Mouse (Mus musculus): ENCODE data around the gene Thap3. TPM values are rescaled to one million over a fixed set of nuclear protein-coding genes. Genes with fewer than 3 reads are reported as not detected.

Gene Thap3
- polyA plus RNA-seq, 1 experiment from 2014 or later, result 42.7 TPM

GRCm38 (mm10) chr4:152024525-152024924 is 35.7 kb upstream of the Thap3 start:
- Histone ChIP-seq H3K4me2 (ENCODE audit: low read length) (no peak overlapping the region), H3K9me3 (ENCODE audit: control insufficient read depth, low read length) (no peaks in the 10 kb centered on the region), H3K9ac (replicated peaks; ENCODE audit: low read depth, low read length) (no peak overlapping the region), H3K4me3 (replicated peaks; ENCODE audit: low read length) (no peak overlapping the region), H3K36me3 (ENCODE audit: control insufficient read depth, insufficient read depth) (peaks cover 8% of the 10 kb centered on the region), H3K27ac (ENCODE audit: low read length) (no peak overlapping the region), H3K27me3 (replicated peaks; ENCODE audit: control insufficient read depth, insufficient read depth, low read length) (no peaks in the 10 kb centered on the region), H3K4me1 (replicated peaks; ENCODE audit: control insufficient read depth, insufficient read depth, low read length) (peaks cover 39% of the 10 kb centered on the region)
- WGBS, result 92% methylated on average over 11 of the region's 11 CpGs
- no peak for ATAC-seq

DNA sequence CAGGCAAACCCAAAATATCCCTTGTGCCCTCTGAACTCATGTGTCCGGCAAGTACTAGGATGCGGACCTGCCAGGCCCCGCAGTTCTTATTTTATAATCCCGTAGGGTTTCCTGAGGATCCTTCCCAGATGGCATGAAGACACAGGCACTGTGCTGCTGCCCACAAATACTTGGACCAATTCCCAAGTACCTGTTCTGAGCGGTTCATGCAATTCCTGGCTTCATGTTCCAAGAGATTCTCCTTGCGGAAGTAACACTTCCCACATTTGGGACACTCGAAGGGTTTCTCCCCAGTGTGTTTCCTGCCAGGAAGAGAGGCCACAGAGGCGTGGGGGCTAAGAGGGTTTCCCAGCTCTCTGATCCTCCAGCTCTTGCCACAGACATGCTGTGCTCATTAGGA is 33.7 kb upstream of the Thap3 start:
- H3K9ac ChIP-seq (replicated peaks; ENCODE audit: low read depth, low read length), result no peak overlapping the region
- H3K4me3 ChIP-seq (replicated peaks; ENCODE audit: low read length), result no peak overlapping the region
- H3K4me2 ChIP-seq (ENCODE audit: low read length), result no peak overlapping the region
- H3K27me3 ChIP-seq (replicated peaks; ENCODE audit: control insufficient read depth, insufficient read depth, low read length), result no peaks in the 10 kb centered on the region
- H3K4me1 ChIP-seq (replicated peaks; ENCODE audit: control insufficient read depth, insufficient read depth, low read length), result peaks cover 30% of the 10 kb centered on the region
- no peak overlapping the region for H3K27ac ChIP-seq (ENCODE audit: low read length)
- WGBS, result 87% methylated on average over 8 of the region's 8 CpGs
- no peaks in the 10 kb centered on the region for H3K9me3 ChIP-seq (ENCODE audit: control insufficient read depth, low read length)
- no peak for ATAC-seq
- H3K36me3 ChIP-seq (ENCODE audit: control insufficient read depth, insufficient read depth), result peaks cover 8% of the 10 kb centered on the region

GRCm38 (mm10) chr4:152021568-152022097 is 32.8 kb upstream of the Thap3 start:
- Histone ChIP-seq H3K36me3 (ENCODE audit: control insufficient read depth, insufficient read depth) (peaks cover 8% of the 10 kb centered on the region), H3K27ac (ENCODE audit: low read length) (no peak overlapping the region), H3K4me1 (replicated peaks; ENCODE audit: control insufficient read depth, insufficient read depth, low read length) (peaks cover 26% of the 10 kb centered on the region), H3K9ac (replicated peaks; ENCODE audit: low read depth, low read length) (no peak overlapping the region), H3K27me3 (replicated peaks; ENCODE audit: control insufficient read depth, insufficient read depth, low read length) (no peaks in the 10 kb centered on the region), H3K9me3 (ENCODE audit: control insufficient read depth, low read length) (no peaks in the 10 kb centered on the region), H3K4me3 (replicated peaks; ENCODE audit: low read length) (no peak overlapping the region), H3K4me2 (ENCODE audit: low read length) (no peak overlapping the region)
- WGBS, result 74% methylated on average over 12 of the region's 12 CpGs
- no peak for ATAC-seq

- ATAC-seq, result no peak
- 93% methylated on average over 21 of the region's 21 CpGs for WGBS
- H3K36me3 ChIP-seq (ENCODE audit: control insufficient read depth, insufficient read depth), result peaks cover 8% of the 10 kb centered on the region
These were observed 31.2 kb upstream of the Thap3 start for GRCm38 (mm10) chr4:152020024-152020423.

DNA sequence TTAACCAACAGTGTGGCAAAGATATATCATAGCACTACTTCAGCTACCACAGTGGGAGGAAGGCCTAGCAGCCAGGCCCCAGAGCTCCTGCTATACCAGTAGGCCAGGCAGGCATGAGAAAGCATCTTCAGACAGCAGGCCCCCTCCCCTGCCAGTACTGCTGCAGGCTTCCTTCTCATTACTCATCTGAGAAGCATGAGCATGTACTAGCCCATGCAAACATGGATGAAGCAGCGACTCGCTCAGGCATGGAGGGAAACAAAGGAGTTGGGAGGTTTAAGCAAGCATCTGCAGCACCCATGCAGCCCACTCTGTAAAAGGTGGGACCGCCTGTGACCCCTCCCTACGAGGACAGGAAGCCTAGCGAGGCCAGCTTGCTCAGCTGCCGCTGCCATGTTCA is 30.3 kb upstream of the Thap3 start:
- 85% methylated on average over 6 of the region's 6 CpGs for WGBS
- H3K9me3 ChIP-seq (ENCODE audit: control insufficient read depth, low read length), result no peaks in the 10 kb centered on the region
- no peak overlapping the region for H3K9ac ChIP-seq (replicated peaks; ENCODE audit: low read depth, low read length)
- no peak overlapping the region for H3K4me2 ChIP-seq (ENCODE audit: low read length)
- H3K4me3 ChIP-seq (replicated peaks; ENCODE audit: low read length), result no peak overlapping the region
- H3K4me1 ChIP-seq (replicated peaks; ENCODE audit: control insufficient read depth, insufficient read depth, low read length), result peaks cover 4% of the 10 kb centered on the region
- no peak for ATAC-seq
- no peaks in the 10 kb centered on the region for H3K27me3 ChIP-seq (replicated peaks; ENCODE audit: control insufficient read depth, insufficient read depth, low read length)
- no peak overlapping the region for H3K27ac ChIP-seq (ENCODE audit: low read length)
- H3K36me3 ChIP-seq (ENCODE audit: control insufficient read depth, insufficient read depth), result peaks cover 8% of the 10 kb centered on the region

More at GRCm38 (mm10) chr4:152020024-152020423, 31.2 kb upstream of the Thap3 start:
- Histone ChIP-seq H3K4me2 (ENCODE audit: low read length) (no peak overlapping the region), H3K27ac (ENCODE audit: low read length) (no peak overlapping the region), H3K4me3 (replicated peaks; ENCODE audit: low read length) (no peak overlapping the region), H3K4me1 (replicated peaks; ENCODE audit: control insufficient read depth, insufficient read depth, low read length) (peaks cover 9% of the 10 kb centered on the region), H3K9me3 (ENCODE audit: control insufficient read depth, low read length) (no peaks in the 10 kb centered on the region), H3K9ac (replicated peaks; ENCODE audit: low read depth, low read length) (no peak overlapping the region), H3K27me3 (replicated peaks; ENCODE audit: control insufficient read depth, insufficient read depth, low read length) (no peaks in the 10 kb centered on the region)

- ATAC-seq, result no peak
- H3K36me3 ChIP-seq (ENCODE audit: control insufficient read depth, insufficient read depth), result no peaks in the 10 kb centered on the region
- H3K4me2 ChIP-seq (ENCODE audit: low read length), result no peak overlapping the region
- H3K9ac ChIP-seq (replicated peaks; ENCODE audit: low read depth, low read length), result no peak overlapping the region
- peaks cover 21% of the 10 kb centered on the region for H3K4me1 ChIP-seq (replicated peaks; ENCODE audit: control insufficient read depth, insufficient read depth, low read length)
- H3K4me3 ChIP-seq (replicated peaks; ENCODE audit: low read length), result no peak overlapping the region
- peaks cover 4% of the 10 kb centered on the region; the same call in 1 of the 2 replicates for H3K27me3 ChIP-seq (replicated peaks; ENCODE audit: control insufficient read depth, insufficient read depth, low read length)
- H3K27ac ChIP-seq (ENCODE audit: low read length), result no peak overlapping the region
- no peaks in the 10 kb centered on the region for H3K9me3 ChIP-seq (ENCODE audit: control insufficient read depth, low read length)
- 84% methylated on average over 12 of the region's 12 CpGs for WGBS
These were observed 24.4 kb upstream of the Thap3 start for GRCm38 (mm10) chr4:152013036-152013813.

GRCm38 (mm10) chr4:152012109-152012508 is 23.3 kb upstream of the Thap3 start:
- 92% methylated on average over 16 of the region's 16 CpGs for whole genome bisulfite sequencing
- Histone ChIP-seq H3K27me3 (replicated peaks; ENCODE audit: control insufficient read depth, insufficient read depth, low read length) (peaks cover 15% of the 10 kb centered on the region), H3K4me3 (replicated peaks; ENCODE audit: low read length) (no peak overlapping the region), H3K9me3 (ENCODE audit: control insufficient read depth, low read length) (no peaks in the 10 kb centered on the region), H3K4me1 (replicated peaks; ENCODE audit: control insufficient read depth, insufficient read depth, low read length) (peaks cover 26% of the 10 kb centered on the region), H3K4me2 (ENCODE audit: low read length) (no peak overlapping the region), H3K36me3 (ENCODE audit: control insufficient read depth, insufficient read depth) (no peaks in the 10 kb centered on the region), H3K9ac (replicated peaks; ENCODE audit: low read depth, low read length) (no peak overlapping the region), H3K27ac (ENCODE audit: low read length) (no peak overlapping the region)
- no peak for ATAC-seq

GRCm38 (mm10) chr4:152011171-152011760 is 22.5 kb upstream of the Thap3 start:
- H3K9ac ChIP-seq (replicated peaks; ENCODE audit: low read depth, low read length), result no peak overlapping the region
- no peak overlapping the region for H3K4me3 ChIP-seq (replicated peaks; ENCODE audit: low read length)
- WGBS, result 75% methylated on average over 8 of the region's 8 CpGs
- no peak for ATAC-seq
- H3K4me2 ChIP-seq (ENCODE audit: low read length), result no peak overlapping the region
- no peaks in the 10 kb centered on the region for H3K36me3 ChIP-seq (ENCODE audit: control insufficient read depth, insufficient read depth)
- peaks cover 22% of the 10 kb centered on the region for H3K27me3 ChIP-seq (replicated peaks; ENCODE audit: control insufficient read depth, insufficient read depth, low read length)
- H3K27ac ChIP-seq (ENCODE audit: low read length), result no peak overlapping the region
- H3K4me1 ChIP-seq (replicated peaks; ENCODE audit: control insufficient read depth, insufficient read depth, low read length), result peaks cover 26% of the 10 kb centered on the region
- H3K9me3 ChIP-seq (ENCODE audit: control insufficient read depth, low read length), result no peaks in the 10 kb centered on the region

GRCm38 (mm10) chr4:152010707-152011134 is 21.9 kb upstream of the Thap3 start:
- Histone ChIP-seq H3K4me3 (replicated peaks; ENCODE audit: low read length) (peak overlapping the region; percentile 80; the same call in 1 of the 2 replicates), H3K27ac (ENCODE audit: low read length) (no peak overlapping the region), H3K4me2 (ENCODE audit: low read length) (peak overlapping the region; percentile 90), H3K9ac (replicated peaks; ENCODE audit: low read depth, low read length) (no peak overlapping the region), H3K27me3 (replicated peaks; ENCODE audit: control insufficient read depth, insufficient read depth, low read length) (peaks cover 23% of the 10 kb centered on the region), H3K9me3 (ENCODE audit: control insufficient read depth, low read length) (no peaks in the 10 kb centered on the region), H3K4me1 (replicated peaks; ENCODE audit: control insufficient read depth, insufficient read depth, low read length) (peaks cover 26% of the 10 kb centered on the region), H3K36me3 (ENCODE audit: control insufficient read depth, insufficient read depth) (no peaks in the 10 kb centered on the region)
- no peak for ATAC-seq
- WGBS, result 13% methylated on average over 13 of the region's 13 CpGs
